Mouse (Mus musculus) erythroid progenitor cell, adult 5-6 weeks (primary cell): Measurements from ENCODE around the gene Lgr6. TPM values are rescaled to one million over a fixed set of nuclear protein-coding genes. Genes with fewer than 3 reads are reported as not detected.
"Not testable (repeated sequence)": the region's sequence is repeated elsewhere in the genome, so short reads cannot be mapped to it uniquely, and the experiment has no call there.

Experiments used
- ATAC-seq: replicated peaks from 2 replicates; pipeline ENCODE4 v1.8.0; 2016; ENCODE audit warnings: moderate number of reproducible peaks, mild to moderate bottlenecking, moderate TSS enrichment, inconsistent platforms; ENCODE audit not compliant: poor library complexity, low FRiP score, severe bottlenecking
- total RNA-seq, 2 experiments: library from RNA; stranded (forward) in 1 of 2; stranded (reverse) in 1 of 2; fragments of 150-400 nt in 1 of 2; fragments of 186-747, 209-891 nt in 1 of 2; gene quantifications; 2 replicates each; pipeline versions ENCODE4 v1.2.3 to v1.2.4; 2015 to 2017; ENCODE audit warnings: low replicate concordance in 2 of 2

Lgr6 gene
- total RNA-seq, 2 experiments from 2014 or later = not detected

DNA sequence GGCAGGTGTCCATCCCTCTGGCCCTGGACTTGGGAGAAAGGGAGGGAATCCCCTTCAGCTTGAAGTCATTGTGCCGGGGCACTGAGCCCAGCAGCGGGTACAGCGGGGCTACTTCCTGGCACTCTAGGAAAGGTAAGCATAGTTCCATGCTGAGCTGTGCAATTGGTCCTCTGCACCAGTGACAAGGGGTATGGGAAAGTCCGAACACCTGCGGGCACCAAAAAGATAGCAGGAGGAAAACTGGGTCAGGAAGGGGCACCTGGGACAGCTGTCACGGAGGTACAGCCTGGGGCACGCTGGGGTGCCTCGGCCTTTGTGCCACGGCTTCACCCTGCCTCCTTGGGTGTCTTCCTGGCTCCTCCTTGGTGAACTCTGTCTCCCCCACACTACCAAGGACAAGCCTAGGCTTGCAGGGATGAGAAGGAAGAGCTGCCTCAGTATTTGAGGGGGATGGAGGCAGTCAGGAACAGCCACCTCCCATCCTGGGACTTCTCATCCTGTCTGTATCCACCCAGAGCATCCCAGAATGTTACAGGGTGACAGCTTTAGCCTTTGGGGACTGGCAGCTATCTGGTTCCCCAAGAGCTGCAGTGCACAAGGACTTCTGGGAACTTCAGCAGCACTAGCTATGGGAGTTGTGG lies 24.6 kb upstream of the Lgr6 start:
- ATAC-seq = no peak

DNA sequence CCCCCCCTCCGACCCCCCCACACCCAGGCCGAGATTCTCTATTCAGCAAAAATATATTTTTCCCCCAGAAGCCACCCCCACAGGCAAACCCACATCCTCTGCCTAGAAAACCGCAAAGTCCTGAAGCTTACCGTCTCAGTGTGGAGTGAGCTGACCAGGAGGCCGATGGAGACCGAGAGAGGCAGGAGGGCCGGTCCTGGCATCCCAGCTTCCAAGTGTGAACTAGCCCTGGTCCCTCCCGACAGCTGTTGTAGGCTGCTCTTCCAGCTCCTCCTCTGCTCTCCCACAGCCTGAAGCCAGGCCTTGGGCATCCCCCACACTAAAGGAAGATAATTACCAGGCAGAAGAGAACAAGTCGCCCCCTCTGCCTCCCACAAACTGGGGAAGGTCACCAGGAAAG lies 23.9 kb upstream of the Lgr6 start:
- ATAC-seq = no peak

GRCm38 (mm10) chr1:135128011-135128441 lies 22.9 kb upstream of the Lgr6 start:
- ATAC-seq = no peak

DNA sequence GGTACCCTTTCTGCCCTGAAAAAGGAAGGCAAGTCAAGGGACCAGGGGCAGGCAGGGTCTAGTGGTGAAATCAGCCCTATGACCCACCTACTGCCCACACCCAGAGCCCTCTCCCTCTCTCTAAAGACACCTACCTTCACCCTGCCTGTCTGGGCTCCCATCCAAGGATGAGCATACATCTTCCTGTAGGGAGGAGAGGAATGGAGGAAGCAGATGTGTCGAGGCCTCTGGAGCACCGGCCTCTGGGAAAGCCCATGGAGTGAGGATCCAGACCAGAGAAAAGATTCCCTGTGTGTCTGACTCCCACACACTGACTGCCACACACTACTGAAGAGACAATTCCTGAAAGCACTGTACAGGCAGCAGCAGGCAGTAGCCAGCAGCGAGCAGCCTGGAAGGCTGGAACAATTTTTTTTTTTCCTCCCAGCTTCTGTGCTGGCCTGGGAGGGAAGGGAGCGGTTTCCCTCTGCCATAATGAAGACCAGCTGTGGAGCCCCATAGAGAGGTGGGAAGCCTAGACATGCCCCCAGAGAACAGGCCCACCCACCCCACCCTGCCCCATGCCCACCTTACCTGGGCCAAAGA lies 21.5 kb upstream of the Lgr6 start:
- no peak for ATAC-seq

DNA sequence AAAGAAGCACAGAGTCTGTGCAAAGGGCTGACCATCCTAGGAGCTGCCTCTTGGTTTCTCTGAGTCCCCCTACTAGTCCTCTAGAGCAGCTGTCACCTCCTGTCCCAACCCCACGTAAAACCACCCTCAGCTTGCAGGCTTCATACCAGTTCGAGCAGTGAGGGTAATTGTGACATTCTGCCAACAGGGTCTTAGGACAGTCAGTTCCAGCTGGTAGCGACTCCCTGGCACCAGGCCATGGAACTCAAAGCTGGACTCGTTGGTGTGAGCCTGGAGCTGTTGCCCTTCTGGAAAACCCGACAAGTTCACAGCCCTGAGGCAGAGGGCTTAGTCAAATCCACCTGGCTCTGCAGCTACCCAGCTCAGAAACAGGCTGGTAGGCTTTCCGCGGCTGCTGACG lies 20.9 kb upstream of the Lgr6 start:
- no peak for ATAC-seq

- ATAC-seq = peak; percentile 69
Observed at GRCm38 (mm10) chr1:135124573-135125363, 19.7 kb upstream of the Lgr6 start.

GRCm38 (mm10) chr1:135112661-135113060 lies 7.6 kb upstream of the Lgr6 start:
- ATAC-seq = peak; percentile 79

DNA sequence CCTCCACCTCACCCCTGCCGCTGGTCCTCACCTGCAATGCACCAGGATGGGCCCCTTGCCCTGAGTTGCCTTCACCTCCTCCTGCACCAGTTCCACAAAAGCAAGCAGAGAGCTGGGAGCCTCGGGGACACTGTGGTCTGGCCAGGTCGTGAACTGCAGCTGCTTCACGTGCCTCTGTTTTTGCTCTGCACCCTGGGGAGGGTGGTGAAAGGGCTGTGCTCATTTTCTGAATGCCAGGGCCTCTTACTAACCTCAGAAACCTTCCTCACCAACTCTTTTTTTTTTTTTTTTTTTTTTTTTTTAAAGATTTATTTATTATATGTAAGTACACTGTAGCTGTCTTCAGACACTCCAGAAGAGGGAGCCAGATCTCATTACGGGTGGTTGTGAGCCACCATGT lies 6.2 kb upstream of the Lgr6 start:
- not testable (repeated sequence) for ATAC-seq

GRCm38 (mm10) chr1:135110075-135110474 lies 5.0 kb upstream of the Lgr6 start:
- ATAC-seq = peak; percentile 54; the same call in 1 of the 2 replicates

DNA sequence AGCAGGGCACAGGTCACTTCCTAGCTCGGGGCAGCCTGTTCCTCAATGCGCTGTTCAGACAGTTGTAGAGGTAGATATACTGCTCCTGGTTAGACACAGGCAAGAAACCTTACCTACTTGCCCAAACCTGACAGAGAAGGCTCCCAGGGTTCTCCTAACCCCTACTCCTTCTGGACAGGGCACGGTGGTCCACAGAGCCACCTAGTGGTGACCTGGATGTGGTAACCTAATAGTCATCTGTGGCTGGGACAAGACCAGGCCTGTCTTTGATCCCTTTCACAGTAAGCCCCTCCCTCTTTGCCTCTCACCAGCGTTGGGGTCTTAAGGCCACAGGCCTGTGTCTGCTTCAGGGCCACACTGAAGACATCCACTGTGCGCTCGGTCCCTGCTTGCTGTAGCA lies 3.5 kb upstream of the Lgr6 start:
- no peak for ATAC-seq

- no peak for ATAC-seq
Observed at GRCm38 (mm10) chr1:135105951-135106350, 875 bp upstream of the Lgr6 start.

DNA sequence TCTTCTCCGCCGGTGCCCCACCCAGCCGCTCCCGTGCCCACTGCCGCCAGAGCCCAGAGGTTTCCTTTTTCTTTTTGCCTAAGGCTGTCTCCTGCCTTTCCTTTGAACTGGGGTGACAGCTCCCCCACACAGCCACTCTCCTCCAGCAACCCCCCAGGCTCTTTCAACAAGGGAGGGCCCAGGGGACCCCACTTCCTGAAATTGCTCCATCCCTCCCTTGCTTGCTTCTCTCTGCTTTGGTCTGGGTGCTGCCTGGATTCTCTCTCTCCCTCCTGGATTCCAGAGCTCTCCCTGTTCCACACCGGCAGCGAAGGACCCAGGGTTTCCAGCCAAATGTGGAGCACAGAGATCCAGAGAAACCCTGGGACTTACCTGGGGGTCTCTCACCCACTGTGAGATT lies 4.7 kb downstream of the Lgr6 start:
- ATAC-seq = no peak

GRCm38 (mm10) chr1:135098441-135098840 lies 6.6 kb downstream of the Lgr6 start:
- ATAC-seq = no peak

DNA sequence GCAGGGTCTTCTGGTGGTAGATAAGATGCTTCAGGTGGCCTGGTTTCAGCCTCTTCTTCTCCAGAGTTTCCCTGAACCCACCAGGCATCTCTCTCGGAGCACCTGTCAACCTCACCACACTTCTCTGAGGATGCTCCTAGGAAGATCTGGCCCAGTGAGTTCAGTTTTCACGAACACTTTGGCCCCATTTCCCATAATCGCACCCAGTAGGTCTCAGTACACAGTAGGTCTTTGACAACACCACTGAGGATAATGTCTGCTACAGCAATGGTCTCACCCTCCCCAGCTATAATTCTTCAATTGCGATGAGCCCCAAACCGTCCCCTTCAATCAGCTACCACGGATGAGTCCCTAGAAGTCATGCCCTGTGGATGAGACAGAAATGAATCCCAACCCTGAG lies 7.6 kb downstream of the Lgr6 start:
- ATAC-seq = no peak

DNA sequence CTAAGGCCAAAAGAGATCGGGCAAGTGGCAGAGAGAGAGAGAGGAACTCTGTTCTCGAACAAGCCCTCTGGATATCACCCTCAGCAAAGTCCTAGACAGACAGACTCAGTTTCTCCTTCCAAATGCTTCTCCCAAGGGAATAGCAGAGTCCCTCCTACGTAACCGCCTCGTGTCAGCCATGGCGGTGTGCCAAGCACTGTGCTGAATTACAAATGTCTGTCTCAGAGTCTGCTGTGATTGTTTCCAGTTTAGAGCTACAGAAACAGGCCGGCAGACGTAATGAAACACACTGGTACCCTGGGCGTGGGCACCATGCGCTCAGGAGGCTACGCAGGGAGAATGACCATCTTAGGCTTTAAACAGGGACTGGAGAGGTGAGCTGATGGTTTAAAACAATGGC lies 8.8 kb downstream of the Lgr6 start:
- ATAC-seq = no peak

DNA sequence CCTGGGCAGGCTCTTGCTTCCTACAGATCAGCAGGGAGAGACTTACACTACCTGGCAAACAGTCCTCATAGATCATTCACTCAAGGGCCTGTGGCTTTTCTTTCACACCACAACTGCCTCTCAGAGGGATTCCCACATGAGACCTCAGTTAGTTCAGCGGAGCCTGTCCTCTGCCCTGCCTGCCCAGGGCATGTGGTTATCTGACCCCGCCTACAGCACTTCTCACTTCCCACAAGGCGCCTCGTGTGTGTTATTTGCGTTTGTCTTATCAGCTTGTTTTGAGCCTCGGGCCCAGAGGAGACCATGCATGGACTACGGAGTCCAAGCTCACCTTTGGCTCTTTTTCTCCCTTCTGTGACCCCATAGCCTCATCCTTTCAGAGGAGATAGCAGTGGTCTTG lies 9.9 kb downstream of the Lgr6 start:
- no peak for ATAC-seq

- no peak for ATAC-seq
Observed at GRCm38 (mm10) chr1:135094723-135095122, 10.4 kb downstream of the Lgr6 start.

GRCm38 (mm10) chr1:135090914-135091313 lies 14.2 kb downstream of the Lgr6 start:
- ATAC-seq = no peak

DNA sequence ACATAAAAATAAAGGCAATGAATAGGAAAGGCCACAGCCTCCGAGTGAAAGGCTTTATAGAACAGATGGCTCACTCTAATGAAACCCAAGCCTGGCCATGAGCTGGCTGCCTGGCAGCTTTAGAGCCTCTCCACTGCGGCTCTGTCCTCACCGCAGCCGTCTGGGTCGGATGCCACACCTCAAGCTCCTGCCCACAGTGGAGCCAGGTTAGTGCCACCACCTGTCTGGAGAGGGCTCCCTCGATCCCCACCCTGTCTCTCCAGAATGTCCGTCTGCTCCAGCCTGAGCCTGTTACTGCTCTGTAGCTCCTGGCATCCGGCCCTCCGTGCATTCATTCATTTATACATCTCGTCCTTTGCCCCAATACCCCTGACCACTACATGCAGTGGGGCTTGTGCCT lies 15.4 kb downstream of the Lgr6 start:
- no peak for ATAC-seq

- no peak for ATAC-seq
Observed at GRCm38 (mm10) chr1:135087414-135087813, 17.7 kb downstream of the Lgr6 start.

DNA sequence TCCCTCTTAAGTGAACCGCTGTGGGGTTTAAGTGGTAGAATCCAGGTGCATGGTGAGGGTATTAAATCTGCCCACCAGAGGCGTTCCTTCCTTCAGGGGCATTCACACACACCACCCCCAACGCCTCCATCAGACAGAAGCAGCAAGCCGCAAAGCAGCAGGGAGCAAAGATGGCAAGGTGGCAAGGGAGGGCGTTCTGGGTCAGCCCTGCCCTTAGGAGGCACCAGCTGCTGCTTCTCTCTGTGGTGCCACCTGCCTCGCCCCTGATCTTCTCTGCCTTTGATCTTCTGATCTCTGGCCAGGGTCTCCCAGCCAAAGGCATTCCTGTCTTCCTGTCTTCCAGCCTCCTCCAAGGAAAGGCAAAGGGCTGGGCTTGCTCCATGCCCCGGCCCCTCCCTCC lies 19.1 kb downstream of the Lgr6 start:
- no peak for ATAC-seq
